Mouse (Mus musculus) cortical plate, adult 2 months (tissue): ENCODE results near the gene Zfand6. TPM values are rescaled to one million over a fixed set of nuclear protein-coding genes. Genes with fewer than 3 reads are reported as not detected.

Experiments
- H3K27ac ChIP-seq: fragments of 200-500 bp; 2 replicates; pipeline ENCODE4 v1.5.1; 2012; ENCODE audit warnings: low read length, control low read depth, inconsistent platforms; ENCODE audit not compliant: insufficient read depth
- H3K4me1 ChIP-seq: fragments of 200-500 bp; 2 replicates; pipeline ENCODE4 v1.6.1; 2011; ENCODE audit warnings: low read length; ENCODE audit not compliant: control insufficient read depth, insufficient read depth
- H3K4me3 ChIP-seq: fragments of 200-500 bp; 2 replicates; pipeline ENCODE4 v1.5.1; 2011; ENCODE audit warnings: mild to moderate bottlenecking, low read length, control low read depth; ENCODE audit not compliant: insufficient read depth
- CTCF ChIP-seq: fragments of 200-500 bp; IDR thresholded peaks from 2 replicates; pipeline ENCODE4 v1.5.1; 2011; ENCODE audit warnings: mild to moderate bottlenecking, control low read depth, low read length; ENCODE audit not compliant: insufficient read depth; ENCODE audit errors: extremely low read depth
- POLR2A ChIP-seq: fragments of 200-500 bp; IDR thresholded peaks from 2 replicates; pipeline ENCODE4 v1.6.1; 2011; ENCODE audit warnings: mild to moderate bottlenecking, low read length, control low read depth; ENCODE audit not compliant: insufficient read depth; ENCODE audit errors: extremely low read depth
- polyA plus RNA-seq: library from polyadenylated mRNA; depleted of rRNA; stranded (reverse); fragments of >200 nt; gene quantifications from 2 replicates; pipeline ENCODE4 v1.2.3, GENCODE M21; 2012; rRNA removed

Gene Zfand6
- polyA plus RNA-seq, 1 experiment: 74.7 TPM

- Histone ChIP-seq H3K4me1 (no peaks in the 10 kb centered on the region), H3K27ac (no peak overlapping the region), H3K4me3 (no peak overlapping the region)
- TF ChIP-seq POLR2A (no peak), CTCF (no peak)
Observed at GRCm38 (mm10) chr7:84587101-84587783, 102.5 kb downstream of the Zfand6 start.

- TF ChIP-seq POLR2A: no peak
- TF ChIP-seq CTCF: no peak
- Histone ChIP-seq H3K4me1 (no peaks in the 10 kb centered on the region), H3K4me3 (no peak overlapping the region), H3K27ac (no peak overlapping the region)
Observed at GRCm38 (mm10) chr7:84586360-84587100, 103.2 kb downstream of the Zfand6 start.

- Histone ChIP-seq H3K4me3 (no peak overlapping the region), H3K27ac (no peak overlapping the region), H3K4me1 (no peaks in the 10 kb centered on the region)
- no peak for TF ChIP-seq POLR2A
- TF ChIP-seq CTCF: no peak
Observed at GRCm38 (mm10) chr7:84585086-84585485, 104.7 kb downstream of the Zfand6 start.

GRCm38 (mm10) chr7:84579769-84580168 lies 110.0 kb downstream of the Zfand6 start:
- Histone ChIP-seq H3K27ac (no peak overlapping the region), H3K4me1 (peaks cover 8% of the 10 kb centered on the region), H3K4me3 (no peak overlapping the region)
- TF ChIP-seq CTCF (no peak), POLR2A (no peak)

GRCm38 (mm10) chr7:84578841-84579240 lies 110.9 kb downstream of the Zfand6 start:
- TF ChIP-seq CTCF: no peak
- no peak overlapping the region for H3K4me3 ChIP-seq
- H3K4me1 ChIP-seq: peaks cover 8% of the 10 kb centered on the region
- no peak overlapping the region for H3K27ac ChIP-seq

- TF ChIP-seq POLR2A: no peak
- TF ChIP-seq CTCF: no peak
- H3K4me3 ChIP-seq: no peak overlapping the region
- H3K27ac ChIP-seq: no peak overlapping the region
- peaks cover 8% of the 10 kb centered on the region for H3K4me1 ChIP-seq
Observed at GRCm38 (mm10) chr7:84577034-84577433, 112.7 kb downstream of the Zfand6 start.

- Histone ChIP-seq H3K4me3 (no peak overlapping the region), H3K4me1 (no peaks in the 10 kb centered on the region; the same call in 1 of the 2 replicates), H3K27ac (no peak overlapping the region)
- TF ChIP-seq CTCF: no peak
- TF ChIP-seq POLR2A: no peak
Observed at GRCm38 (mm10) chr7:84566200-84566599, 123.6 kb downstream of the Zfand6 start.

- no peak for TF ChIP-seq CTCF
- TF ChIP-seq POLR2A: no peak
- no peak overlapping the region for H3K4me3 ChIP-seq
- H3K4me1 ChIP-seq: no peaks in the 10 kb centered on the region; the same call in 1 of the 2 replicates
- H3K27ac ChIP-seq: no peak overlapping the region
Observed at GRCm38 (mm10) chr7:84564236-84564635, 125.5 kb downstream of the Zfand6 start.

Other genes starting within 250 kb of the Zfand6 start
- gene Gm2115, start 161.0 kb downstream of the Zfand6 start, polyA plus RNA-seq: 7.1 and 12.5 TPM in 2 replicates
- 46.2 and 47.0 TPM in 2 replicates for gene Fah, start 83.2 kb downstream of the Zfand6 start, polyA plus RNA-seq
- not detected in 2 replicates for gene Olfr291, start 163.6 kb upstream of the Zfand6 start, polyA plus RNA-seq